ENCODE assay signal across 9 mouse cellular contexts in genomic region chr2:30795889-30796275, GRCm38 (mm10). TPM values are rescaled to one million over a fixed set of nuclear protein-coding genes. Genes with fewer than 3 reads are reported as not detected.
A peak's percentile ranks its signal among the peaks of the same experiment; 100 is the strongest.
DNase-seq lines count a peak whose midpoint lies in the region; ATAC-seq and TF ChIP-seq lines count a peak whose summit lies in the region.
"Had no signal": no experiment of that assay in that cellular context is flagged by ENCODE, and none has a peak within 500 bp of the region (broad histone marks: within the 10 kb centered on the region; RNA-seq: fewer than 3 reads in every experiment).

No protein-coding gene starts in this region.

- no peaks in the 10 kb centered on the region for H3K9me3 ChIP-seq in limb, embryonic 13.5 days
- H3K9me3 ChIP-seq in stomach, embryonic 15.5 days, result no peaks in the 10 kb centered on the region

- H3K27me3 ChIP-seq in thymus, adult 2 months (ENCODE audit: control insufficient read depth, insufficient read depth, low read length), result no peaks in the 10 kb centered on the region
- peaks cover 12% of the 10 kb centered on the region for H3K27me3 ChIP-seq in limb, embryonic 13.5 days
- no peaks in the 10 kb centered on the region for H3K27me3 ChIP-seq in stomach, embryonic 15.5 days (replicated peaks)

- H3K36me3 ChIP-seq in thymus, adult 2 months (ENCODE audit: control insufficient read depth, insufficient read depth, low read length), result no peaks in the 10 kb centered on the region
- H3K36me3 ChIP-seq in limb, embryonic 13.5 days, result no peaks in the 10 kb centered on the region
- H3K36me3 ChIP-seq in stomach, embryonic 15.5 days, result no peaks in the 10 kb centered on the region

- no peak overlapping the region for H3K4me3 ChIP-seq in thymus, adult 2 months (ENCODE audit: control insufficient read depth, insufficient read depth, low read length)
- no peak overlapping the region; the same call in 1 of the 2 replicates for H3K4me3 ChIP-seq in limb, embryonic 13.5 days
- H3K4me3 ChIP-seq in stomach, embryonic 15.5 days (replicated peaks), result no peak overlapping the region

- H3K4me2 ChIP-seq in limb, embryonic 13.5 days (replicated peaks), result peak overlapping the region; percentile 51
- H3K4me2 ChIP-seq in stomach, embryonic 15.5 days, result peak overlapping the region; percentile 43; the same call in 1 of the 2 replicates

- no peak for TF ChIP-seq POLR2A in thymus, adult 2 months (IDR thresholded peaks at IDR 0.05; ENCODE audit: control insufficient read depth, extremely low read depth, insufficient read depth, low read length, poor library complexity)

- TF ChIP-seq CTCF in thymus, adult 2 months (IDR thresholded peaks at IDR 0.05; ENCODE audit: borderline replicate concordance, control insufficient read depth, extremely low read depth, insufficient read depth, low read length, poor library complexity), result no peak

- peaks cover 15% of the 10 kb centered on the region for H3K4me1 ChIP-seq in thymus, adult 2 months (replicated peaks; ENCODE audit: control insufficient read depth, insufficient read depth, low read length)
- peaks cover 44% of the 10 kb centered on the region for H3K4me1 ChIP-seq in limb, embryonic 13.5 days
- H3K4me1 ChIP-seq in stomach, embryonic 15.5 days, result peaks cover 24% of the 10 kb centered on the region; the same call in 1 of the 2 replicates

- peak; percentile 45 for DNase-seq in cerebellum, adult 11-12 months
- DNase-seq in cerebellum, adult 8-10 months, result no peak
- peak; percentile 7 for DNase-seq in thymus, adult 2 months
- no peak for DNase-seq in thymus, postnatal 4 days
- DNase-seq in urinary bladder, postnatal 25 days (ENCODE audit: low spot score), result no peak
- DNase-seq in layer of hippocampus, postnatal 36 days, result no peak

- peak; percentile 0; the same call in 1 of the 2 replicates for ATAC-seq in limb, embryonic 13.5 days (ENCODE audit: low FRiP score, low read depth)
- no peak for ATAC-seq in stomach, embryonic 15.5 days (ENCODE audit: insufficient read depth, low FRiP score, low read depth)

- H3K27ac ChIP-seq in thymus, adult 2 months (ENCODE audit: control insufficient read depth, insufficient read depth, low read length), result no peak overlapping the region
- peak overlapping the region; percentile 52; the same call in 1 of the 2 replicates for H3K27ac ChIP-seq in limb, embryonic 13.5 days
- H3K27ac ChIP-seq in stomach, embryonic 15.5 days, result no peak overlapping the region

- 0 out of 2 replicates have a peak overlapping the region, but pooled peaks have one; percentile 21 for H3K9ac ChIP-seq in limb, embryonic 13.5 days
- no peak overlapping the region for H3K9ac ChIP-seq in stomach, embryonic 15.5 days

- 79% methylated on average over 5 of the region's 5 CpGs for WGBS in thymus, adult 2 months
- WGBS in limb, embryonic 13.5 days, result 59% methylated on average over 5 of the region's 5 CpGs
- WGBS in stomach, embryonic 15.5 days, result 61% methylated on average over 5 of the region's 5 CpGs

RNA-seq across cellular contexts. Expression of gene 1700001O22Rik, which starts 7.6 kb away (rescaled TPM):
- polyA plus RNA-seq in thymus, adult 2 months (2012; rRNA removed), result 4.0 and 5.2 TPM in 2 replicates
- polyA plus RNA-seq in limb, embryonic 13.5 days (2015; fragmentation: Nextera tagmentation; extraction: Ambion mirVana), result 3.2 and 3.4 TPM in 2 replicates
- 2.8 and 2.9 TPM in 2 replicates for polyA plus RNA-seq in stomach, embryonic 15.5 days (2015; fragmentation: Nextera tagmentation; extraction: Ambion mirVana)
- 1 to 10 TPM; 4.8 to 5.6 TPM for total RNA-seq in layer of hippocampus, postnatal 36 days (2021)
- total RNA-seq: CH12.LX had no signal

RNA-seq across cellular contexts. Expression of gene Ntmt1, which starts 11.7 kb away (rescaled TPM):
- polyA plus RNA-seq in thymus, adult 2 months (2012; rRNA removed), result 30.5 and 33.9 TPM in 2 replicates
- polyA plus RNA-seq in limb, embryonic 13.5 days (2015; fragmentation: Nextera tagmentation; extraction: Ambion mirVana), result 98.1 and 104 TPM in 2 replicates
- polyA plus RNA-seq in stomach, embryonic 15.5 days (2015; fragmentation: Nextera tagmentation; extraction: Ambion mirVana), result 78.8 and 82.3 TPM in 2 replicates
- total RNA-seq in layer of hippocampus, postnatal 36 days (2021), result 10 to 100 TPM; 31.3 to 37.4 TPM

RNA-seq across cellular contexts. Expression of gene Asb6, which starts 34.3 kb away (rescaled TPM):
- polyA plus RNA-seq in thymus, adult 2 months (2012; rRNA removed), result 97.6 and 103 TPM in 2 replicates
- 38.7 and 39.2 TPM in 2 replicates for polyA plus RNA-seq in limb, embryonic 13.5 days (2015; fragmentation: Nextera tagmentation; extraction: Ambion mirVana)
- polyA plus RNA-seq in stomach, embryonic 15.5 days (2015; fragmentation: Nextera tagmentation; extraction: Ambion mirVana), result 29.5 and 30.1 TPM in 2 replicates
- 10 to 100 TPM; 38.4 to 40.6 TPM for total RNA-seq in layer of hippocampus, postnatal 36 days (2021)

RNA-seq across cellular contexts. Expression of gene Prrx2, which starts 38.9 kb away (rescaled TPM):
- 2.2 and 2.5 TPM in 2 replicates for polyA plus RNA-seq in thymus, adult 2 months (2012; rRNA removed)
- polyA plus RNA-seq in limb, embryonic 13.5 days (2015; fragmentation: Nextera tagmentation; extraction: Ambion mirVana), result 93.6 and 102 TPM in 2 replicates
- polyA plus RNA-seq in stomach, embryonic 15.5 days (2015; fragmentation: Nextera tagmentation; extraction: Ambion mirVana), result 3.8 and 4.3 TPM in 2 replicates
- total RNA-seq in layer of hippocampus, postnatal 36 days (2021), result 1 to 10 TPM in 1 of 2 experiments, under 1 TPM in 1; 0.92 to 2.1 TPM
- total RNA-seq: CH12.LX had no signal

Comparison
In these comparisons a context has a peak if more than half of its experiments do, and no peak if none do; other contexts are left out.
1. DNase-seq: peak in cerebellum, adult 11-12 months (single experiment) and thymus, adult 2 months (single experiment); none in cerebellum, adult 8-10 months (single experiment), thymus, postnatal 4 days (single experiment), urinary bladder, postnatal 25 days (single experiment) and layer of hippocampus, postnatal 36 days (0 of 2).